Mouse (Mus musculus): ENCODE data around the gene Cfap65. TPM values are rescaled to one million over a fixed set of nuclear protein-coding genes. Genes with fewer than 3 reads are reported as not detected.

Cfap65 gene
- polyA plus RNA-seq (2017; shearing (Covaris generic)), result 0.09 TPM

GRCm38 (mm10) chr1:74935402-74935801 lies at the start of gene Cfap65:
TSS of gene Cfap65 (minus strand) at chr1:74935599.

GRCm38 (mm10) chr1:74951556-74952210 lies 16.3 kb upstream of the Cfap65 start, which contains the start of gene Ihh:
TSS of gene Ihh (minus strand) at chr1:74951672.

GRCm38 (mm10) chr1:74893134-74893855 lies 42.1 kb downstream of the Cfap65 start, which contains the start of gene Cryba2:
TSS of gene Cryba2 (minus strand) at chr1:74893143.

GRCm38 (mm10) chr1:74885369-74886042 lies 49.9 kb downstream of the Cfap65 start, which contains the start of gene Fev:
TSS of gene Fev (minus strand) at chr1:74885419.

GRCm38 (mm10) chr1:74854306-74855056 lies 80.9 kb downstream of the Cfap65 start, which contains the start of gene Cdk5r2:
TSS of gene Cdk5r2 (plus strand) at chr1:74854934.

Other genes with a start within 250 kb of the Cfap65 start
- gene Cyp27a1, start 222.0 kb downstream of the Cfap65 start, polyA plus RNA-seq (2017; shearing (Covaris generic)), result 0.40 TPM
- gene Prkag3, start 186.4 kb downstream of the Cfap65 start, polyA plus RNA-seq (2017; shearing (Covaris generic)), result not detected
- gene Wnt6, start 163.7 kb downstream of the Cfap65 start, polyA plus RNA-seq (2017; shearing (Covaris generic)), result not detected
- 0.29 TPM for gene Wnt10a, start 144.1 kb downstream of the Cfap65 start, polyA plus RNA-seq (2017; shearing (Covaris generic))
- gene Cdk5r2, start 80.7 kb downstream of the Cfap65 start, polyA plus RNA-seq (2017; shearing (Covaris generic)), result not detected
- gene Fev, start 50.2 kb downstream of the Cfap65 start, polyA plus RNA-seq (2017; shearing (Covaris generic)), result not detected
- not detected for gene Cryba2, start 42.5 kb downstream of the Cfap65 start, polyA plus RNA-seq (2017; shearing (Covaris generic))
- not detected for gene Ihh, start 16.1 kb upstream of the Cfap65 start, polyA plus RNA-seq (2017; shearing (Covaris generic))
- gene Nhej1, start 189.6 kb upstream of the Cfap65 start, polyA plus RNA-seq (2017; shearing (Covaris generic)), result 9.5 TPM
- 0.35 TPM for gene Slc23a3, start 198.3 kb upstream of the Cfap65 start, polyA plus RNA-seq (2017; shearing (Covaris generic))
- gene Cnppd1, start 207.1 kb upstream of the Cfap65 start, polyA plus RNA-seq (2017; shearing (Covaris generic)), result 173 TPM
- 17.2 TPM for gene Retreg2, start 207.2 kb upstream of the Cfap65 start, polyA plus RNA-seq (2017; shearing (Covaris generic))
- 70.6 TPM for gene Zfand2b, start 233.0 kb upstream of the Cfap65 start, polyA plus RNA-seq (2017; shearing (Covaris generic))
- gene Abcb6, start 244.8 kb upstream of the Cfap65 start, polyA plus RNA-seq (2017; shearing (Covaris generic)), result 4.2 TPM

Data from activated CD4-positive, CD25-positive, alpha-beta regulatory T cell, adult 9 weeks (primary cell).